Mouse (Mus musculus): ENCODE data around the gene Ndel1.

DNA sequence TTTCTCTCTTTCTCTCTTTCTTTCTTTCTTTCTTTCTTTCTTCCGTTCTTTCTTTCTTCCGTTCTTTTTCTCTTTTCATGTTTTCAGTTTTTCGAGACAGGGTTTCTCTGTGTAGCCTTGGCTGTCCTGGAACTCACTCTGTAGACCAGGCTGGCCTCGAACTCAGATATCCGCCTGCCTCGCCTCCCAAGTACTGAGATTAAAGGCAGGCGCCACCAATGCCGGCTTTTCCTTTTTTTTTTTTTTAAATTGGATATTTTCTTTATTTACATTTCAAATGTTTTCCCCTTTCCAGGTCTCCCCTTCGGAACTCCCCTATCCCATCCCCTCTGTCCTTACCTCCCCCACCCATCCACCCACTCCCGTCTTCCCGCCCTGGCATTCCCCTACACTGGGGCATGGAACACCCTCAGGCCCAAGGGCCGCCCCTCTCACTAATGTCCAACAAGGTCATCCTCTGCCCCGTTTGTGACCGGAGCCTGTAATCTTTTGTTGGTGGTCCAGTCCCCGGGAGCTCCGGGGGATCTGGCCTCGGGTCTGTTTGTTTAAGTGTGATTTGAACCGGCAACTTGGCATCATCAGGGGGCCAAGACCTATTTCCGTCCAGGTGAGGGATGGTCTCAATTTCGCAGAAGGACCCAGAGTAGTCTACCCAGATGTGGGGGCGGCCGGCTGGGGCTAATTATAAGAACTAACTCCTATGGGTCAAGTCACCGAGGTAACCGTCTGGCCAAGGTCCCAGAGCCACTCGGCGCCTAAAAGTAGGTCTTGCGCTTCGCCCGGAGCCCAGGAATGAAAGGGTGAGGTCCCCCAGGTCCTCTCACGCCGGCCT, 29.1 kb upstream of the Ndel1 start:
- no peak for TF ChIP-seq CTCF (IDR thresholded peaks at IDR 0.05)
- TF ChIP-seq EP300 (IDR thresholded peaks at IDR 0.05; ENCODE audit: insufficient read depth, low read depth, low read length), result no peak

Measured in heart, adult 2 months (tissue).